Mouse (Mus musculus) bone marrow macrophage, adult 2 months (primary cell): ENCODE results near the gene Rslcan18.

Experiments
- CTCF ChIP-seq: IDR thresholded peaks from 2 replicates; pipeline ENCODE4 v1.5.1; 2012; ENCODE audit warnings: low read depth, mild to moderate bottlenecking, low read length, moderate library complexity
- POLR2A ChIP-seq: IDR thresholded peaks from 2 replicates; pipeline ENCODE4 v1.6.1; 2012; ENCODE audit warnings: mild to moderate bottlenecking, low read depth, low read length, borderline replicate concordance

- TF ChIP-seq CTCF = no peak
- no peak for TF ChIP-seq POLR2A
These were observed 18.2 kb downstream of the Rslcan18 start, which contains the start of gene Zfp708 for GRCm38 (mm10) chr13:67097876-67098275.
